Mouse (Mus musculus): ENCODE measurements around the gene Fam185a. TPM values are rescaled to one million over a fixed set of nuclear protein-coding genes. Genes with fewer than 3 reads are reported as not detected.

The Fam185a gene
- polyA plus RNA-seq, 1 experiment = 2.6 TPM

- 58% methylated on average over 3 of the region's 3 CpGs for WGBS
- Histone ChIP-seq H3K4me1 (ENCODE audit: control insufficient read depth, insufficient read depth, low read length) (no peaks in the 10 kb centered on the region), H3K27me3 (replicated peaks; ENCODE audit: control insufficient read depth, insufficient read depth, low read length) (no peaks in the 10 kb centered on the region), H3K36me3 (ENCODE audit: control insufficient read depth, insufficient read depth, low read length) (no peaks in the 10 kb centered on the region), H3K4me3 (ENCODE audit: insufficient read depth, low read depth, low read length) (no peak overlapping the region), H3K27ac (ENCODE audit: insufficient read depth, low read depth, low read length) (no peak overlapping the region)
- DNase-seq = no peak
- no peak for TF ChIP-seq POLR2A (IDR thresholded peaks at IDR 0.05; ENCODE audit: low read depth, low read length)
- no peak for TF ChIP-seq CTCF (conservative IDR thresholded peaks at IDR 0.05; ENCODE audit: insufficient read depth, insufficient read length, low read depth, low read length)
Observed at GRCm38 (mm10) chr5:21492213-21492612, 67.5 kb downstream of the Fam185a start.

GRCm38 (mm10) chr5:21493294-21493999, 68.7 kb downstream of the Fam185a start:
- no peaks in the 10 kb centered on the region for H3K4me1 ChIP-seq (ENCODE audit: control insufficient read depth, insufficient read depth, low read length)
- H3K4me3 ChIP-seq (ENCODE audit: insufficient read depth, low read depth, low read length) = no peak overlapping the region
- H3K27ac ChIP-seq (ENCODE audit: insufficient read depth, low read depth, low read length) = no peak overlapping the region
- WGBS = 87% methylated on average over 8 of the region's 8 CpGs
- no peaks in the 10 kb centered on the region for H3K27me3 ChIP-seq (replicated peaks; ENCODE audit: control insufficient read depth, insufficient read depth, low read length)
- no peak for DNase-seq
- H3K36me3 ChIP-seq (ENCODE audit: control insufficient read depth, insufficient read depth, low read length) = no peaks in the 10 kb centered on the region
- TF ChIP-seq CTCF (conservative IDR thresholded peaks at IDR 0.05; ENCODE audit: insufficient read depth, insufficient read length, low read depth, low read length) (no peak), POLR2A (IDR thresholded peaks at IDR 0.05; ENCODE audit: low read depth, low read length) (no peak)

GRCm38 (mm10) chr5:21494781-21495180, 70.0 kb downstream of the Fam185a start:
- no peaks in the 10 kb centered on the region for H3K27me3 ChIP-seq (replicated peaks; ENCODE audit: control insufficient read depth, insufficient read depth, low read length)
- no peak overlapping the region for H3K27ac ChIP-seq (ENCODE audit: insufficient read depth, low read depth, low read length)
- H3K4me3 ChIP-seq (ENCODE audit: insufficient read depth, low read depth, low read length) = no peak overlapping the region
- WGBS = 57% methylated on average over 3 of the region's 3 CpGs
- H3K36me3 ChIP-seq (ENCODE audit: control insufficient read depth, insufficient read depth, low read length) = no peaks in the 10 kb centered on the region
- DNase-seq = no peak
- TF ChIP-seq POLR2A (IDR thresholded peaks at IDR 0.05; ENCODE audit: low read depth, low read length) (no peak), CTCF (conservative IDR thresholded peaks at IDR 0.05; ENCODE audit: insufficient read depth, insufficient read length, low read depth, low read length) (no peak)
- H3K4me1 ChIP-seq (ENCODE audit: control insufficient read depth, insufficient read depth, low read length) = no peaks in the 10 kb centered on the region

- no peaks in the 10 kb centered on the region for H3K27me3 ChIP-seq (replicated peaks; ENCODE audit: control insufficient read depth, insufficient read depth, low read length)
- H3K27ac ChIP-seq (ENCODE audit: insufficient read depth, low read depth, low read length) = no peak overlapping the region
- DNase-seq = no peak
- TF ChIP-seq CTCF (conservative IDR thresholded peaks at IDR 0.05; ENCODE audit: insufficient read depth, insufficient read length, low read depth, low read length) (no peak), POLR2A (IDR thresholded peaks at IDR 0.05; ENCODE audit: low read depth, low read length) (no peak)
- no peak overlapping the region for H3K4me3 ChIP-seq (ENCODE audit: insufficient read depth, low read depth, low read length)
- H3K36me3 ChIP-seq (ENCODE audit: control insufficient read depth, insufficient read depth, low read length) = no peaks in the 10 kb centered on the region
- no peaks in the 10 kb centered on the region for H3K4me1 ChIP-seq (ENCODE audit: control insufficient read depth, insufficient read depth, low read length)
- WGBS = 67% methylated on average over 6 of the region's 6 CpGs
Observed at GRCm38 (mm10) chr5:21496321-21496720, 71.6 kb downstream of the Fam185a start.

GRCm38 (mm10) chr5:21496881-21497280, 72.1 kb downstream of the Fam185a start:
- WGBS = 77% methylated on average over 3 of the region's 3 CpGs
- H3K36me3 ChIP-seq (ENCODE audit: control insufficient read depth, insufficient read depth, low read length) = no peaks in the 10 kb centered on the region
- DNase-seq = no peak
- no peaks in the 10 kb centered on the region for H3K4me1 ChIP-seq (ENCODE audit: control insufficient read depth, insufficient read depth, low read length)
- no peak overlapping the region for H3K4me3 ChIP-seq (ENCODE audit: insufficient read depth, low read depth, low read length)
- TF ChIP-seq POLR2A (IDR thresholded peaks at IDR 0.05; ENCODE audit: low read depth, low read length) = no peak
- no peak overlapping the region for H3K27ac ChIP-seq (ENCODE audit: insufficient read depth, low read depth, low read length)
- no peaks in the 10 kb centered on the region for H3K27me3 ChIP-seq (replicated peaks; ENCODE audit: control insufficient read depth, insufficient read depth, low read length)

- Histone ChIP-seq H3K4me1 (ENCODE audit: control insufficient read depth, insufficient read depth, low read length) (no peaks in the 10 kb centered on the region), H3K27ac (ENCODE audit: insufficient read depth, low read depth, low read length) (no peak overlapping the region), H3K36me3 (ENCODE audit: control insufficient read depth, insufficient read depth, low read length) (no peaks in the 10 kb centered on the region), H3K4me3 (ENCODE audit: insufficient read depth, low read depth, low read length) (no peak overlapping the region), H3K27me3 (replicated peaks; ENCODE audit: control insufficient read depth, insufficient read depth, low read length) (no peaks in the 10 kb centered on the region)
- 94% methylated on average over 2 of the region's 2 CpGs for WGBS
- TF ChIP-seq POLR2A (IDR thresholded peaks at IDR 0.05; ENCODE audit: low read depth, low read length) (no peak), CTCF (conservative IDR thresholded peaks at IDR 0.05; ENCODE audit: insufficient read depth, insufficient read length, low read depth, low read length) (no peak)
- DNase-seq = no peak
Observed at GRCm38 (mm10) chr5:21498490-21498889, 73.7 kb downstream of the Fam185a start.

GRCm38 (mm10) chr5:21498925-21499324, 74.2 kb downstream of the Fam185a start:
- H3K27me3 ChIP-seq (replicated peaks; ENCODE audit: control insufficient read depth, insufficient read depth, low read length) = no peaks in the 10 kb centered on the region
- no peak for DNase-seq
- no peak overlapping the region for H3K27ac ChIP-seq (ENCODE audit: insufficient read depth, low read depth, low read length)
- no peaks in the 10 kb centered on the region for H3K36me3 ChIP-seq (ENCODE audit: control insufficient read depth, insufficient read depth, low read length)
- 72% methylated on average over 11 of the region's 11 CpGs for WGBS
- H3K4me3 ChIP-seq (ENCODE audit: insufficient read depth, low read depth, low read length) = no peak overlapping the region
- TF ChIP-seq POLR2A (IDR thresholded peaks at IDR 0.05; ENCODE audit: low read depth, low read length) (no peak), CTCF (conservative IDR thresholded peaks at IDR 0.05; ENCODE audit: insufficient read depth, insufficient read length, low read depth, low read length) (no peak)
- no peaks in the 10 kb centered on the region for H3K4me1 ChIP-seq (ENCODE audit: control insufficient read depth, insufficient read depth, low read length)
